Comparison of ENCODE assay signal across 1 mouse cellular context in the genomic region with DNA sequence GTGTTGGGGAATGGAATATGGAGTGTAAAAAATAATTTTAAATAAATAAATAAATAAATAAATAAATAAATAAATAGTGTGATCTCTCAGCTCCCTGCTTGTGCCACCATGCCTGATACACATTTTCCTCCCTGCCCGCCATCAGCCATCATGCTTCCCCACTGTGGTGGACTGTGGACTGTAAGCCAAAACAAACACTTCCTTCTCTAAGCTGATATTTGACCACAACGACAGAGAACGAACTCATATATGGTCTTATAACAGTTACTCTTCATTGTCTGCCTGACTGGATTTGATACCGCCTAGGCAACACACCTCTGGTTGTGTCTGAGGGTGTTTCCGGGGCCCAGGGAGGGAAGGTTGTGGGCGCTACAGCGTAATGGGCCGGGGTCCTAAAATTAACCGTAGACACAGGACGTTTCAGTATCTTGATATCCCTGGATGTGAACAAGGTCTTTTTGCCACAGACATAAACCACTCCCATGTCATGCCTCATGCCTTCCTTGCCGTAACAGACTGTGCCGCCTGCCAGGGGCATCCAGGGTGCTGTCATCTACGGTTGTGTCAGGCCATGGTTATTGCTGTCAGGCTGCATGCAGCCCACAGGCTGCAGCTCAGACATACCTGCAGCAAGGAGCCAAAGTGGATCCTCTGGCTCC.
TF ChIP-seq lines count a peak whose summit lies in the region.

No protein-coding gene starts in this region.

TF ChIP-seq in MEL, 35 proteins besides CTCF, POLR2A, EP300 and RAD21:
- no peak for TF ChIP-seq NRF1 (IDR thresholded peaks at IDR 0.05; ENCODE audit: insufficient read depth, low read depth, low read length, poor library complexity, severe bottlenecking)
- no peak for TF ChIP-seq ZC3H11A (IDR thresholded peaks at IDR 0.05; ENCODE audit: low read depth, low read length)
- no peak for TF ChIP-seq KAT2A (conservative IDR thresholded peaks at IDR 0.05; ENCODE audit: low read depth, low read length)
- no peak for TF ChIP-seq USF1 (IDR thresholded peaks at IDR 0.05; ENCODE audit: low read depth, low read length)
- TF ChIP-seq GABPA (IDR thresholded peaks at IDR 0.05; ENCODE audit: low read depth, low read length) = no peak
- no peak for TF ChIP-seq ZMIZ1 (IDR thresholded peaks at IDR 0.05; ENCODE audit: low read depth, low read length)
- no peak for TF ChIP-seq CHD1 (IDR thresholded peaks at IDR 0.05; ENCODE audit: low read depth, low read length)
- TF ChIP-seq ZKSCAN1 (IDR thresholded peaks at IDR 0.05; ENCODE audit: low read depth, low read length) = no peak
- no peak for TF ChIP-seq ELF1 (IDR thresholded peaks at IDR 0.05; ENCODE audit: low read depth, low read length)
- TF ChIP-seq ETS1 (IDR thresholded peaks at IDR 0.05; ENCODE audit: low read depth, low read length) = no peak
- TF ChIP-seq RCOR1 (IDR thresholded peaks at IDR 0.05; ENCODE audit: low read depth, low read length) = no peak
- no peak for TF ChIP-seq CHD2 (IDR thresholded peaks at IDR 0.05; ENCODE audit: low read length)
- no peak for TF ChIP-seq POLR2AphosphoS2 (IDR thresholded peaks at IDR 0.05; ENCODE audit: low read length)
- no peak for TF ChIP-seq MXI1 (IDR thresholded peaks at IDR 0.05; ENCODE audit: low read depth, low read length)
- TF ChIP-seq JUND (IDR thresholded peaks at IDR 0.05; ENCODE audit: low read depth, low read length) = no peak
- TF ChIP-seq NELFE (IDR thresholded peaks at IDR 0.05; ENCODE audit: low read depth, low read length) = no peak
TF ChIP-seq in MEL: peak in this region for 0.
